Mouse (Mus musculus) adrenal gland, postnatal 10 days (tissue): ENCODE measurements around the gene Ccr8. TPM values are rescaled to one million over a fixed set of nuclear protein-coding genes. Genes with fewer than 3 reads are reported as not detected.
A peak's percentile ranks its signal among the peaks of the same experiment; 100 is the strongest.

ENCODE experiments used
- DNase-seq: peaks from one replicate; pipeline ENCODE4 v3.0.0; 2021; ENCODE audit warnings: mixed read lengths
- long read RNA-seq, 2 experiments: library from polyadenylated mRNA; stranded (forward); transcript quantifications; one replicate each; pipeline ENCODE4 v2.0.0; 2021
- total RNA-seq, 2 experiments: library from RNA; stranded (reverse); gene quantifications; 2 replicates each; pipeline ENCODE4 v1.2.3; 2021

Gene Ccr8
- total RNA-seq, result not detected
- long read RNA-seq, experiment 1, partial matches to known transcripts, result 0 of 1 reads
- long read RNA-seq, experiment 1, other reads (novel, unspliced or antisense), result 0 of 1 reads
- long read RNA-seq, experiment 2, result 0 reads

- DNase-seq, result no peak
Measured at GRCm38 (mm10) chr9:120091696-120092238, at the start of gene Ccr8. Gene Ccr8 (plus strand): TSS chr9:120092114.

- DNase-seq, result no peak
Measured at GRCm38 (mm10) chr9:120043115-120043514, 48.8 kb upstream of the Ccr8 start.

- no peak for DNase-seq
Measured at GRCm38 (mm10) chr9:120048495-120048894, 43.4 kb upstream of the Ccr8 start.

GRCm38 (mm10) chr9:120049407-120049806, 42.5 kb upstream of the Ccr8 start:
- DNase-seq, result peak; percentile 31

GRCm38 (mm10) chr9:120054545-120055277, 37.2 kb upstream of the Ccr8 start:
- DNase-seq, result no peak

- no peak for DNase-seq
Measured at GRCm38 (mm10) chr9:120056201-120056600, 35.7 kb upstream of the Ccr8 start.

- no peak for DNase-seq
Measured at GRCm38 (mm10) chr9:120058730-120059129, 33.2 kb upstream of the Ccr8 start.

GRCm38 (mm10) chr9:120064317-120064716, 27.6 kb upstream of the Ccr8 start:
- DNase-seq, result no peak

GRCm38 (mm10) chr9:120067609-120068008, 24.3 kb upstream of the Ccr8 start:
- no peak for DNase-seq

- DNase-seq, result no peak
Measured at GRCm38 (mm10) chr9:120068047-120068446, 23.9 kb upstream of the Ccr8 start.

GRCm38 (mm10) chr9:120069779-120070178, 22.1 kb upstream of the Ccr8 start, which contains the start of gene Cx3cr1:
Gene Cx3cr1 (minus strand): TSS chr9:120069879.
- DNase-seq, result no peak

GRCm38 (mm10) chr9:120071251-120071650, 20.7 kb upstream of the Ccr8 start:
- DNase-seq, result no peak

- peak; percentile 91 for DNase-seq
Measured at GRCm38 (mm10) chr9:120073169-120073568, 18.7 kb upstream of the Ccr8 start.

GRCm38 (mm10) chr9:120074516-120074915, 17.4 kb upstream of the Ccr8 start:
- no peak for DNase-seq

- no peak for DNase-seq
Measured at GRCm38 (mm10) chr9:120078241-120078640, 13.7 kb upstream of the Ccr8 start.

GRCm38 (mm10) chr9:120079901-120080300, 12.0 kb upstream of the Ccr8 start:
- no peak for DNase-seq

GRCm38 (mm10) chr9:120080546-120081108, 11.3 kb upstream of the Ccr8 start:
- DNase-seq, result peak; percentile 14

- no peak for DNase-seq
Measured at GRCm38 (mm10) chr9:120081247-120081646, 10.7 kb upstream of the Ccr8 start.

GRCm38 (mm10) chr9:120081967-120082366, 9.9 kb upstream of the Ccr8 start:
- no peak for DNase-seq

GRCm38 (mm10) chr9:120082691-120083090, 9.2 kb upstream of the Ccr8 start:
- DNase-seq, result no peak

GRCm38 (mm10) chr9:120083158-120083894, 8.6 kb upstream of the Ccr8 start:
- no peak for DNase-seq

GRCm38 (mm10) chr9:120084406-120084805, 7.5 kb upstream of the Ccr8 start:
- DNase-seq, result no peak

- DNase-seq, result no peak
Measured at GRCm38 (mm10) chr9:120089125-120089524, 2.8 kb upstream of the Ccr8 start.
